Mouse (Mus musculus) erythroid progenitor cell, adult 5-6 weeks (primary cell): ENCODE data around the gene Zfp385c. TPM values are rescaled to one million over a fixed set of nuclear protein-coding genes. Genes with fewer than 3 reads are reported as not detected.
"Not testable (repeated sequence)": the region's sequence is repeated elsewhere in the genome, so short reads cannot be mapped to it uniquely, and the experiment has no call there.

Experiments used
- ATAC-seq: replicated peaks from 2 replicates; pipeline ENCODE4 v1.8.0; 2016; ENCODE audit warnings: moderate number of reproducible peaks, mild to moderate bottlenecking, moderate TSS enrichment, inconsistent platforms; ENCODE audit not compliant: poor library complexity, low FRiP score, severe bottlenecking
- total RNA-seq, 2 experiments: library from RNA; stranded (forward) in 1 of 2; stranded (reverse) in 1 of 2; fragments of 150-400 nt in 1 of 2; fragments of 186-747, 209-891 nt in 1 of 2; gene quantifications; 2 replicates each; pipeline versions ENCODE4 v1.2.3 to v1.2.4; 2015 to 2017; ENCODE audit warnings: low replicate concordance in 2 of 2

Zfp385c gene
- total RNA-seq, 2 experiments from 2014 or later = not detected

DNA sequence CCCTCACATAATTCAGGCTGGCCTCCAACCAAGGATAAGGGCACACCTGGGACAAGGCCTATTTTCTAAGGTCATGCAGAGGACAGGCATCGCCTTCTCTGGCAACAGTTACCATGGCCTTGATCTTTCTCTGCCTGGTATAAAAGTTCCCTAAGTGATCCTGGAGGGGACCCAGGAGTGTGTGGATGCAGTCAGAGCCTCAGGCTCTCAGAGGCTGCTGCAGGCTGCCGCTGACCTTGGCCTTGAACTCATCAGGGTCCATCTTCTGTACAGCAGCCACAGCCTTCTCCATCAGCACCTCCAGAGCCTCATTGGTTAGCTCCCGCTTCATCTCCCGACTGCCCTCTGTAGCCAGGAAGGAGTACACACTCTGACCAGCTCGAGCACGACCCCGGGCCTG lies 5.7 kb upstream of the Zfp385c start:
- no peak for ATAC-seq

DNA sequence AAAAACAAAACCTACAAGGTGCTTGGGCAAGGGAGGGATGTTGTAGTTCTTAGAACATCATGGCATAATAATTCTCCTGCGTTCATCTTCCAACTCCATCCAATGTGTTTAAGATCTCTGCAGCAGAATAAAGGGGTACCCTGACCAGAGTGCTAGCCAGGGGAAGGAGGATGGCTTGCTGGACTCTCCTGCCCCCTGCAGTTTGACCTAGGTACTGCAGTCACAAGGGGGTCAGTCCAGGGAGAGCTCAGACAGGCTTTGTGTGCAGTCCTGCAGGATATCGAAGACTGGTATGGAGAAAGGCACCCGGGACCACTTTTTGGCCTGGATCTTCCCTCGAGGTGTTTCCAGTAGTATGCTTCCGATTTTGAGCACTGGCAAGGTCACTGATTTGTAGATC lies 2.7 kb upstream of the Zfp385c start:
- ATAC-seq = peak; percentile 71

DNA sequence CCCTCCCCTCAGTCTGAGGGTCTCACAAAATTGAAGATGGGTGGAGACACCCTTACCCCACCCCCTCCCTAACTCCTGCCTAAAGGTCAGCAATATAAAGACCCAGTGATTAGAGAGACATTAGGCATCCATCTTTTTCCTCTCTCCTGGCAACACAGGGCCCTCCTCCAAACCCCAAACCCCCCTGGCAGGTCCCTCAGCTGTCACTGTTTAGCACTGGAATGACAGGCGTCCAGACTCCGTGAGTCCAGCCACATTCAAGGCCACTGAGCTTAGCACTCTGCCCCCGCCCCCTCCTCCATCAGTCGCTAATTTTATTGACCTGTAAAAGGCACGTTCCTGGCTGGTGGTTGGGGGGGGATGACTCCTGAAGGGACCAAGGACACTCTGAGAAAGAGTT lies 899 bp upstream of the Zfp385c start:
- ATAC-seq = no peak

DNA sequence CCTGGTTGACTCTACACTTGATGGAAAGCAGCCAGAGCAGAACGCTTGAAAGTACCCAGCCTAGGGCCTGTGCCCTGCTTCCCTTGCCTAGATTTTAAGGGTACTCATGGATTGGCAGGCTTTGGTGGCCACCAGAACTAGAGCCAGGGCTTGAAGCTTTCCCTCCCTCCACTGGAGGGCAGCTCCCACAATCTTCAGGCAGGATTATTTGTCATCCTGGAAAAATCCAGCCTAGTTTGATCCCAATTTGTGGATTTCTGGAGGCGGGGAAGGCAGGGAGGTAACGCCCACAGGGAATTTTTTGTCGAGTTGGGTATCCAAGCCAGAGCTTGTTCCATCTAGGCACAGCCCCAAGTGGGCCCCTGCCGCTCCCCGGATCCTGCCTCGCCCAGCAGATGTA lies 1.9 kb downstream of the Zfp385c start:
- no peak for ATAC-seq

DNA sequence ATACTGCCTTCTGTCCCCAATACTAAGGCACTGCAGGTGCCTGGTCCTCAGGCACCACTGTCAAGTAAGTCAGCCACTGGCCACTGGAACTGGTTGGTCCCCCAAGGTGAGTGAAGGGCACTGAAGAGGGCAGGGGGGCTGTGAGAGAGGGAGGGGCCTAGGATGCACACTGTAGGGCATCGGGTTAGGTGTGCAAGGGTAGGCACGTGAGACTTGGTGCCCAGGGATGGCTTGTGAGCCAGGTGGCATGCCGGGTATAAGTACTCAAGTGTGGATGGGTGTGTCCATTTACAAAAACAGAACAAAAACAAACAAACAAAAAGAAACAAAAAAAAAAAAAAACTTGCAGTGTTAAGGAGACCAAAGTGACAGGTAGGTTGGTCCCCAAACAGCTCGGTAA lies 3.8 kb downstream of the Zfp385c start:
- ATAC-seq = no peak

DNA sequence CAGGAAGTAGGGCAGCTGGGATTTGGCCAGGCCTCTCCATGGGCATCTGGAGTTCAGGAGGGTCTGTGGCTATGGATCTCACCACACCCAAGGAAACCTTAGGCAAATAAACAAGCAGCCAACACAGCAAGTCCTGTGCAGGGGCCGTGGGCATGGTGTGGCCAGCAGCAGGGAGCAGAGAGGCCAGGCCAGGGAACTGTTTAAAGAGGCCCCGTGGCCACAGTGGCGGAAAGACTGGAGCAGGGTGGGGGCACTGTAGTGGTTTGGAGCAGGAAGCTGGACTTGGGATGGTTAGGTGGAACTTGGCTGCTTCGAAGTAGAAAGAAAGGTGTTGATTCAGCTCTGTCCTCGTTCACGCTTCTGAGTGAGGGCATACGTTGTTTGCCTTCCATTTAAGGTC lies 5.0 kb downstream of the Zfp385c start:
- ATAC-seq = no peak

DNA sequence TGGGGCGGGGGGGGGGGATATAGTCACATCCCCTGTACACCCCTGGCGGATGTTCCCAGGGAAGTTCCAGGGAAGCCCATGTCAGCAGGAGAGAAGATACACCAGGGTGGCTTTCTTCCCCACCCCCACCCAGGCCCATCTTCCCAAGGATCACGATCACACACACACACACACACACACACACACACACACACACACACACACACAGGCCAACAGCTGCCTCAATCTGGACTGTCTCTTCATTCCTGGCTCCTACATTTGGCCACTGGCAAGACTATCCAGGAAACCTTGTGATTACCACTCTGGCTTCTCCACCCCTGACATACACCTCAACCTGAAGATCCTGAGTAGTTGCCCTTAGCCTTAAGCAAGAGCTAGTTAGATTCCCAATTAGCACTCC lies 6.9 kb downstream of the Zfp385c start:
- ATAC-seq = no peak

DNA sequence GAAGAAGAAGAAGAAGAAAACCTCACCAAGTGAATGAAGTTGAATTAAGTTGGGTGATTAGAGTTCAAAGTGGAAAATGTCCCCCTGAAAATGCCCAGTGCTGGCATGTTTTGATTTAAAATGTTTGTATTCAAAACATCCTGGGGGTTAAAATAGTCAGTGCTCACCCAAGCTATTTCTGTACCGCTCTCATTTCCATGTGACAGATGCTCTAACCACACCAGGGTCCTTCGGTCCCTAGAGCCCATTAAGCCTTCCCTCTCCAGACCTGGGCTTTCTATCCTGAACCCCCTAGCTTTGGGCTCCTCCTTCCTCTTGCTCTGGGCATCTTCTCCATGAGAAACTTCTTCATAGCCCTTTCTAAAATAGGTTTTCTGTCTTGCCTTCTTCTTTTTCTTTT lies 8.2 kb downstream of the Zfp385c start:
- ATAC-seq = no peak

DNA sequence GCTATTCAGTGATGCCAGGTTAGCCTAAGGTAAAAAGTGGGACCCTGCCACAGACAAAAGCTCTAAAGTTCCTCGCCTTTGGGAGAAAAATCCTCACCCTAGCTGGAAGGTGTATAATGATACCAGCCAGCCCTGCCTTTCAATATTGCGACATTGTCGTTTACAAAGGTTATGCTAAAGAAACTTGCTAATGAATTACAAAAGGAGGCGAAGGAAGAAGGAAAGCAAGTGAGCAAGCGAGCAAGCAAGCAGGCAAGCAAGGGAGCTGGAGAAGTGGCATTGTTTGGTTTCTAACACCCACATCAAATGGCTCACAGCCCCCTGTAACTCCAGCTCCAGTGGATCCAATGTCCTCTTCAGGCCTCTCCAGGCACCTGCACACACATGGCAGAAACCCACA lies 9.7 kb downstream of the Zfp385c start:
- ATAC-seq = no peak

DNA sequence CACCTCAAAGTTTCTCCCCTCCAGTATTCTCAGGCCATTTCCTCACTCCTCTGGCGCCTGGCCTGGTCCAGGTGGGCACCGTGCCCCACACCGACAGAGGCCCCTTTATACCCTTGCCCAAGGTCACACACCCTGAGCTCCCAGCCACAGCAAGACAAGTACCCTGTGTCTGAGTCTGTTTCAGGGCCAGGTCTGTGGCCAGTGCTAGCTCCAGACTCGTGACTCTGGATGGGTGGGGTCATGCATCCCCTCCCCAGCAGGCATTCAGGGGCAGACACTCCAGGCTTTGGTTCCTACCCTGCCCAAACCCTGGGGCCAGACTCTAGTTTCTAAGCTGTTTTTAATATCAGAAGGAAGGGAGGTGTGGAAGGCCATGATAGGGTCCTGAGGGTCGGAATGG lies 10.4 kb downstream of the Zfp385c start:
- no peak for ATAC-seq

DNA sequence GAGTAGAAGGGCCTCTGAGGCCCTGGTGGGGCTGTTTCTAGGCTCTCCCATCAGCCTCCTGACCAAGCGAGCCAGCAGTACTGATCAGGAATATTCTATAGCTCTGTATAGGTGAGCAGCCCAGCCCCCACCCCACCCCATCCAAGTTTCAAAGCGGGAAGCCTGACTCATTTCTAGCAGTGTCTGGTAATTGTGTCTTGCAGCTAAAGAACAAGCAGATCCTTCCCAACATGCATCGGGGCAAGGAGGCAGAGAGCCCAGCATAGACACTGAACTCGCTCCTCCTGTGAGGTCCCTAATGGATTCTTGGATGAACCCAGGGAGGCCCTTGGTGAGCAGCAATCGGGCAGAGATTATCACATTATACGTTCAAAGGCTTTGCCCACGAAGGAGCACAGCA lies 14.4 kb downstream of the Zfp385c start:
- no peak for ATAC-seq

DNA sequence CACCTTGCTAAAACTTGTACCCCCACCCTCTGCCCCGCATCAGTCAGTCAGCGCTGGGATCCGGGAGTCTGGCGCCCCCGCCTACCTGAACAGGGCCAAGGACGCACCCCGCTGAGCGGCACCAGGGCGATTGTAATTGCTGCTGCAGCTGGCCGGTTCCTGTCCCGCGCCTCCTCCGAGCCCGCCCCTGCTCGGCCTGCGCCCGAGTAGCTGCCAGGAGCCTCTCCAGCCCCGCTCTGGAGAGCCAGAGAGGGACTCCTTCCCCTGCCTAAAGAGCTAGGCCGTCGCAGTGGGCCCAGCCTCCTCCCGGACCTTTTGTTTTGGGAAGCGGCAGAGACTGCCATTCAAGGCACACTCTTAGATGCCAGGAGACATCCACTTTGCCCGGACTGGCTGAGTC lies 19.1 kb downstream of the Zfp385c start:
- ATAC-seq = no peak

DNA sequence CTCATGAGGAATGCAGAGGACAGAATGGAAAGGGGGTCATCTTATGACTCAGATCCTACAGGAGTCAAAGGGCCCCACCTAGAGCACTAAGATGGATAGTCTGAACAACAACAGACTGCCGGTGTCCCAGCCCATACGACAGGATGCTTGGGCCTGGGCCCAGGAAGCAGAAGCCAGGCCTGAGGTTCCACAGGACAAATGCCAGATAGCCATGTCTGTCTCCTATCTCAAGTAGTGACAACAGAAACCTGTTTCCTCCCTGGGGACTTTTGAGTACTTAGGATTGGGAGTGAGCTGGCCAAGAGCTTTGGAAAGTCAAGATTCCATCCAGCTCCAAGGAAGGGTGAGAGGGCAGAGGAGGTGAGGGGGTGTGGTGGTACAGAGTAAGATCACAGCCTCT lies 20.3 kb downstream of the Zfp385c start:
- no peak for ATAC-seq

DNA sequence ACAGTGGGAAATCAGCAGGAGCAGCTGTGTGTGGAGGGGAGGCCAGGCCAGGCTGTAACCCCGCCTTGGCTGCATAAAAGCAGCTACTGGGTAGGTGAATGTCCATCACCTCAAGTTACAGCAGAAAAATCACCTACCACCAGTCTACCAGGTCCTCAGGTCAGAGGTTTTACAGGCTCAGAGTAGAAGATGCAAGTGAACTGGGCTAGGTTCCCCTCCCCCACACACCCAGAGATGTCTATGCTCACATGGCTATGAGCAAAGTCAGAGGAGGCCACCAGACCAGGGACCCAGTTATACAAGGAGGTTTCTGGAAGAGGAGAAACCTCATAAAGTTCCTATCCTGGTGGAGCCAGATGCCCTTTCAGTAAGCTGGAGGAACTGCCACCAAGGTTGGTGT lies 21.2 kb downstream of the Zfp385c start:
- ATAC-seq = no peak

DNA sequence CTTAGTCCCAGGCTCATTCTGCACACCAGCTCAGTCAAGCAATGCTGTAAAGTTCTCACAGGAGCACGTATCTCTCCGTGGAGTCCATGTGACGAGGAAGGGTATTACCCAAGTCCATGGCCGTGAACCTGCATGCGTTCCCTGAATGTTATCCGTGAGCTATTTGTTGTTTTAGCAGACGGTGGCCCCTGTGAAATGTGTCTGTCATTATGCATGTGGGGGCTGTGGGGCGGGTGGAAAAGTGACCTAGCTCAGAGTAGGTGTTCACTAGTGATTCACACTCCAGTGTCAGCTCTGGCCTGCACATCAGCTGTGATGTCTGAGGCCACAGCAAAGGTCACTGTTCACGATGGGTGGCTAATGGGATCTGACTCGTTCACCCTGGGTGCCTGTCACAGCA lies 32.4 kb downstream of the Zfp385c start:
- no peak for ATAC-seq

DNA sequence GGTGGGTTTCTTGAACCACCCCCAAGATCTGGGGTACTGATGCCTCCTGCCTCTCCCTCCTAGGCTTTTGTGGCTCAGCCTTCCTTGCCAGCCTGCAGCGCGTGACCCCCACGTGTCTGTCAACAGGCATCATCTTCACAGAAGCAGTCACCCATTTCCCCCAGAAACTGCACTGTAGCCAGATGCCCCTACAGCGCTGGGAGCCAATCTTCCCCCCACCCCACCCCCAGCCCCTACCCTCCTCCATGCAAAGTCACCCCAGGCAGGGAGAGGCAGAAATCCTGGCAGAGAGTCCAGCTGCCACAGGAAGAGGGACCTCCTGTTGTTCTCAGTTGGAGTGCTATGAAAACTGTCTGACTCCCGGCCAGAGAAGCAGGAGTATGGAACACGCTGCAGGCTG lies 35.8 kb downstream of the Zfp385c start:
- no peak for ATAC-seq

DNA sequence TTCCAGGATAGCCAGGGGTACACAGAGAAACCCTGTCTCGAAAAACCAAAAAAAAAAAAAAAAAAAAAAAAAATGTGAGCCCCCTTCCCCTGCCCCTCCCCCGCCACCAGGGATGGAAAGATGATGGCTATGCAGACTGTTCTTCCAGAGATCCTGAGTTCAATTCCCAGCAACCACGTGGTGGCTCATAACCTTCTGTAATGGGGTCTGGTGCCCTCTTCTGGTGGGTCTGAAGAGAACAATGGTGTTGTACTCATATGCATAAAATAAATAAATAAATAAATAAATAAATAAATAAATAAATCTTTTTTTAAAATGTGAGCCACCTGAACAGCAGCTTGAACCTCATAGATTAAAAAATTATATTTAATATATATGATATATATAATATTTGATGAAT lies 36.7 kb downstream of the Zfp385c start:
- ATAC-seq = not testable (repeated sequence)

DNA sequence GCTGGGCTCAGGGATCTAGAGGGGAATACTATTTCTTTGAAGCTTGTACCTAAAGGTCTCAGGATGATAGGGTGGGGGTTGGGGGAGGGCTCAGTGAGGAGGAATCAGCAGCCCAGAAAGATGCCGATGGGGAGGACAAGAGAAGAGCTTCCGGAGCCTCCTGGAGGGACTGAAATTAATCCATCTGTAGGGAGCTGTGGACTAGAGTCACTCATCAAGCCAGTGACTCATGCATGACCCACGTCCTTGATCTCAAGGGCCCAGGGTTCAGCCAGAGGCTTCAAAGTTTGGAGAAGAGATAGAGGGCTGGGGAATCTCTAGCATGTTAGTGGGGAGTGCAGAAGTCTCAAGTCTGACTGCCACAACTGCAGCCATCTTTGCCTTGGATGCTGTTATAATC lies 40.5 kb downstream of the Zfp385c start:
- ATAC-seq = no peak

DNA sequence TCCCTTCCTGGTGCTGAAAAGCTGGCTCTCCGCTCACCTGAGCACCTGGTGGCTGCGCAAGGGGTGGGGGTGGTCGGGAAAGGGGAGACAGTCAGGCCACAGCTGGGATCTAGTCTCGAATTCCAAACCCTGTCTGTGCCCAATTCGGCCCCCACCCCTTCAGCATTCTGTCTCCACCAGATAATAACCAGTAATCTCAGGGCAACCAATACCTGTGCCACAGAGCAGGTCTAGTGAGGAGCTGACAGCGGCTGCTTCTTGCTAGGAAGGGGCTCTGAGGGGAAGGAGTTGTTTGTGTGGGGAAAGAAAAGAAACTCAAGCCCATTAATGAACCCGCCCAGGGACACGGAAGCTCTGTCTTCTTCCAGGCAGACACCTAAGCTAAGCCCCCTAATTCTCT lies 41.0 kb downstream of the Zfp385c start:
- no peak for ATAC-seq

DNA sequence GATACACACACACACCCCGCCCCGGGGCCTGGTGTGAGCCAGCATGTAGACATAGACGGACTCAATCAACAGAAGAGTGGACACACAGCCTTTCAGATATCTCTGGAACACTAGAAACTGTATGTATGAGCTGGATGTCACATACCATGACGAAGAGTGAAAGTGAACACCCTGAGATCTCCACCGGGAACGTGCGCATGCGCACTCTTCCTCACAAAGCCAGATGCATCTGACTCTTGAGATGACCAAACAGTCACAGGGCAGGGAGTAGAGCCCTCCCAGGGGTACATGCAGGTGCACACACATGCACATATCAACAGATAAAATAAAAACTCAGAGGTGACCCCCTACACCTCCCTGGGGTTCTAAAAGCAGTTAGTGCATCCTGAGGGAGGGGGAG lies 43.9 kb downstream of the Zfp385c start:
- ATAC-seq = no peak

DNA sequence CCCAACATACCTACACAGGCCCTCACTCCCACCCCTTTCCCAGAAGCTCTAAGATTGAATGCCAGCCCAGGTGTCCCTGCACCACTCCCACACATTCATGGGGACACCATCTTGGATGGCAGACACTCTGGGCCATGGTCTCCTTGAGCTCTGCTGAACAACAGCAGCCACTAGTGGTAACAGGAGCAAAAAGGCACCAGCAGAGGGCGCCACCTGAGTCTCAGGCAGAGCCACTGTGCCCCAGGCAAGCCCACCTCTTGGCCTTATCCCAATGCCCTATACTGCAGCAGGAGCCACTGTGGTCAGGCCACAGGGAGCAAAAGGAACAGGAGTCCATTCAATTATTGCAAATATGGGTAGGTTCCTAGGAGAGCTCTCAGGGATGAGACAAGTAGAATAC lies 46.0 kb downstream of the Zfp385c start:
- ATAC-seq = peak; percentile 49; the same call in 1 of the 2 replicates

DNA sequence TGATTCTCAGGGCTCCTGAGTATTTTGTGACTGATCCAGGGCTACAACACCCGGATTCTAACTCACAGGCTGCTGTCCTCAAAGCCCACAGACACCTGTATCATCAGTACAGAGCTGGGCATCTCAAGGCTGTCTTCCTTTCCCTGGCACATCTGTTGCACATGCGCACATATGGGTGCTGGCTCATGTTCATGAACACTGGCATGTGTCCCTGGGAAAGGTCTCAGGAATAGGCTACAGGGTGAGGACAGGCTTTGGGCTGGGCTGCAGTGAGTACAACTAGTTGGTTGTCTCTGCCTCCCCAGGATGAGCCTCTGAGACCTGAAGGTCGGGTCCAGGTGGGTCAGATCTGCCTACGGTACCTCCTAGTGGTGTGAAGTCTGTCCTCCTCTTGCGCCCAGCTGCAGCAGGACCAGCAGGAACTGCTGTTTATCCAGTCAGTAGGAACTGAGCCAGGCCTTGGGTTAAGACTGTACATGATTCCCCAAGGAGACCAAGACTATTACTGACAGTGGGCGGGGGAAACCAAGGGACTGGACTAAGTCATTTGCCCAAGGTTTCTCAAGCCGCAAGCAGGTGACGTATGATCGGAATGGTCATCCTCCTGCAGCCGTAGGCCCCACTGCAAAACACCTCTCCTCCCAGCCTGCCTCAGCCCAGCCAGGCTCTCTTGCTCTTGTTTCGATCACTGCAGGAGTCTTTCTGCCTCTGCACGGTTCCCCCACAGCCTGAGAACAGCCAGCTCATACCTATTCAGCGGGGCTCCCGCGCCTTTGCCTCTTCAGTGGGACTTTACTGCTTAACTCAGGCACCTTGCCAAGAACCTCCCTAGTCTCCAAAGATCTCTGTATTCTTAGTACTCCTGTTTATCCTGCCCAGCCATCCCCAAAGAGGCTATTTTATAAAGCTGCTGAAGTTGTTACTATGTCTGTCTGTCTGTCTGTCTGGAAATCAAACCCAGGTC lies 48.4 kb downstream of the Zfp385c start:
- ATAC-seq = no peak
